Mouse (Mus musculus) heart, postnatal 0 days (tissue): ENCODE results near the gene Nubpl. TPM values are rescaled to one million over a fixed set of nuclear protein-coding genes. Genes with fewer than 3 reads are reported as not detected.

Source experiments
- ATAC-seq: fragments of 200-750 bp; cut with Nextera tagmentation; 2 replicates; pipeline ENCODE4 v1.8.0; 2017; ENCODE audit warnings: low read depth, moderate number of reproducible peaks, moderate library complexity; ENCODE audit not compliant: insufficient read depth
- DNase-seq: peaks from one replicate; pipeline ENCODE4 v3.0.0-alpha.2; 2016; ENCODE audit warnings: low spot score
- H3K27ac ChIP-seq: fragments of 300-500 bp; sonication (generic); 2 replicates; pipeline ENCODE4 v1.5.1; 2014; ENCODE audit warnings: low read depth, mild to moderate bottlenecking
- H3K27me3 ChIP-seq: fragments of 300-500 bp; sonication (generic); 2 replicates; pipeline ENCODE4 v1.6.1; 2014; ENCODE audit warnings: low read length, mixed read lengths; ENCODE audit not compliant: control insufficient read depth, insufficient read depth
- H3K36me3 ChIP-seq: fragments of 300-500 bp; sonication (generic); replicated peaks from 2 replicates; pipeline ENCODE4 v1.6.1; 2014; ENCODE audit warnings: low read length, mixed read lengths; ENCODE audit not compliant: control insufficient read depth, insufficient read depth
- H3K4me1 ChIP-seq: fragments of 300-500 bp; sonication (generic); 2 replicates; pipeline ENCODE4 v1.6.1; 2014; ENCODE audit warnings: antibody characterized with exemption; ENCODE audit not compliant: control insufficient read depth, insufficient read depth
- H3K4me2 ChIP-seq: fragments of 300-500 bp; sonication (generic); 2 replicates; pipeline ENCODE4 v1.6.1; 2014; ENCODE audit warnings: low read depth, mild to moderate bottlenecking, low read length, moderate library complexity
- H3K4me3 ChIP-seq: fragments of 300-500 bp; sonication (generic); 2 replicates; pipeline ENCODE4 v1.5.1; 2014; ENCODE audit warnings: low read depth, low read length
- H3K9ac ChIP-seq: fragments of 300-500 bp; sonication (generic); replicated peaks from 2 replicates; pipeline ENCODE4 v1.6.1; 2014; ENCODE audit warnings: low read depth, low read length, mixed read lengths
- H3K9me3 ChIP-seq: fragments of 300-500 bp; sonication (generic); replicated peaks from 2 replicates; pipeline ENCODE4 v1.6.1; 2016; ENCODE audit warnings: low read length; ENCODE audit not compliant: control insufficient read depth
- CTCF ChIP-seq: IDR thresholded peaks from 2 replicates; pipeline ENCODE4 v1.5.1; 2016; ENCODE audit warnings: antibody characterized with exemption, control low read depth, low read depth
- EP300 ChIP-seq: IDR thresholded peaks from 2 replicates; pipeline ENCODE4 v1.6.1; 2016; ENCODE audit warnings: antibody characterized with exemption, low read depth
- WGBS: fragments of 180-500 bp; shearing (Covaris S2); extraction: QIAGEN DNeasy Blood & Tissue Kit; methylation state at CpG from one replicate; pipeline ENCODE4 v1.1.7; 2014; 5-methylcytosine and 5-hydroxymethylcytosine counted together
- polyA plus RNA-seq: library from polyadenylated mRNA; unstranded; fragments of >200 nt; fragmentation: Nextera tagmentation; extraction: Ambion mirVana; gene quantifications from 2 replicates; pipeline ENCODE4 v1.2.1, GENCODE M21; 2015
- total RNA-seq: library from RNA; depleted of rRNA; stranded (reverse); fragments of >200 nt; gene quantifications from 2 replicates; pipeline ENCODE4 v1.2.3, GENCODE M21; 2014; ENCODE audit warnings: low replicate concordance; rRNA removed

The Nubpl gene
- total and polyA plus RNA-seq, 2 experiments from 2014 or later, result 9.0 to 9.9 TPM

DNA sequence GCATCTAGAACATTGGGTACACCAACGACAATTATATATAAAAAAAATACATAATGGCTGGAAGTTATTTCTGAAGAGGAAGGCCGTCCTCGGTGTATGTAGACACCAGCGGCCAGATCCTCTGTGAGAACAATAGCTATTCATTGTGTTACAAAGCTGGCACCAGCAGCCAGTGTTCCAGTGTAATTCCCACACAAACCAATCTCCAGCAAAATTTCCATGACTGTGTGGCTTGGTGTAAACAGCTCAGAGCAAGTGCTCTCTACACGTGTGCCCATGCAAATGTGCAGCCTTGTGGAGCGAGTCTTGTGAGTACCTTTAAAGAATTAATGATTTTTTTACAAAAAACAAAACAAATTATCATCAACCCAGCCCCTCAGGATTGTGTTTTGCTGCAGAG, 263.7 kb downstream of the Nubpl start:
- ATAC-seq (no peak; the same call in 1 of the 2 replicates), DNase-seq (no peak)
- Histone ChIP-seq H3K4me1 (no peaks in the 10 kb centered on the region), H3K27me3 (no peaks in the 10 kb centered on the region), H3K4me3 (no peak overlapping the region), H3K36me3 (no peaks in the 10 kb centered on the region), H3K9ac (no peak overlapping the region), H3K27ac (no peak overlapping the region), H3K9me3 (no peaks in the 10 kb centered on the region; the same call in 1 of the 2 replicates), H3K4me2 (no peak overlapping the region)
- no peak for TF ChIP-seq CTCF
- no peak for TF ChIP-seq EP300
- WGBS, result 56% methylated on average over 6 of the region's 6 CpGs

Other genes starting within 250 kb of the Nubpl start
- 19.0 and 41.9 TPM in 2 replicates for gene Heatr5a, start 126.4 kb upstream of the Nubpl start, total RNA-seq
- 3.1 and 3.7 TPM in 2 replicates for gene Heatr5a, start 126.4 kb upstream of the Nubpl start, polyA plus RNA-seq
- gene Dtd2, start 91.2 kb upstream of the Nubpl start, total RNA-seq, result 20.3 and 25.8 TPM in 2 replicates
- gene Dtd2, start 91.2 kb upstream of the Nubpl start, polyA plus RNA-seq, result 23.6 and 24.7 TPM in 2 replicates
- gene Gpr33, start 69.7 kb upstream of the Nubpl start, total RNA-seq, result not detected in 2 replicates
- not detected in 2 replicates for gene Gpr33, start 69.7 kb upstream of the Nubpl start, polyA plus RNA-seq